Mouse (Mus musculus) cerebellum, postnatal 4 days (tissue): ENCODE data around the gene Clcc1.
"Not testable (repeated sequence)": the region's sequence is repeated elsewhere in the genome, so short reads cannot be mapped to it uniquely, and the experiment has no call there.

ENCODE experiments used
- DNase-seq, 2 experiments: peaks; one replicate each; pipeline ENCODE4 v3.0.0; 2022; ENCODE audit warnings: low spot score in 2 of 2, mixed read lengths in 1 of 2

Gene Clcc1

GRCm38 (mm10) chr3:108653710-108654379 lies at the start of gene Clcc1:
Gene Clcc1, plus strand, starts transcription at chr3:108653913.
- DNase-seq: peak; percentile 93 to 97

- DNase-seq: no peak
Observed at GRCm38 (mm10) chr3:108608906-108609305, 44.8 kb upstream of the Clcc1 start.

GRCm38 (mm10) chr3:108634761-108635160 lies 19.0 kb upstream of the Clcc1 start:
- no peak for DNase-seq

- DNase-seq: no peak
Observed at GRCm38 (mm10) chr3:108639412-108639811, 14.3 kb upstream of the Clcc1 start.

- no peak for DNase-seq
Observed at GRCm38 (mm10) chr3:108640998-108641397, 12.7 kb upstream of the Clcc1 start.

- no peak for DNase-seq
Observed at GRCm38 (mm10) chr3:108644856-108645255, 8.9 kb upstream of the Clcc1 start.

- DNase-seq: no peak
Observed at GRCm38 (mm10) chr3:108646036-108646435, 7.7 kb upstream of the Clcc1 start.

GRCm38 (mm10) chr3:108647681-108648080 lies 6.0 kb upstream of the Clcc1 start:
- not testable (repeated sequence) for DNase-seq

GRCm38 (mm10) chr3:108652866-108653642 lies 659 bp upstream of the Clcc1 start:
- DNase-seq: no peak

- DNase-seq: no peak
Observed at GRCm38 (mm10) chr3:108654566-108654965, 853 bp downstream of the Clcc1 start.

- DNase-seq: no peak
Observed at GRCm38 (mm10) chr3:108655486-108655885, 1.8 kb downstream of the Clcc1 start.

- DNase-seq: no peak
Observed at GRCm38 (mm10) chr3:108658612-108659011, 4.9 kb downstream of the Clcc1 start.

GRCm38 (mm10) chr3:108660941-108661340 lies 7.2 kb downstream of the Clcc1 start:
- DNase-seq: no peak

- peak in 1 of 2 experiments; percentile 23 for DNase-seq
Observed at GRCm38 (mm10) chr3:108676616-108677015, 22.9 kb downstream of the Clcc1 start.

- no peak for DNase-seq
Observed at GRCm38 (mm10) chr3:108681004-108681403, 27.3 kb downstream of the Clcc1 start.

GRCm38 (mm10) chr3:108683597-108683996 lies 29.9 kb downstream of the Clcc1 start:
- DNase-seq: not testable (repeated sequence)

GRCm38 (mm10) chr3:108685701-108686100 lies 32.0 kb downstream of the Clcc1 start:
- DNase-seq: no peak

GRCm38 (mm10) chr3:108689015-108689441 lies 35.3 kb downstream of the Clcc1 start:
- no peak for DNase-seq

- DNase-seq: no peak
Observed at GRCm38 (mm10) chr3:108689446-108689845, 35.7 kb downstream of the Clcc1 start.

GRCm38 (mm10) chr3:108689979-108690378 lies 36.3 kb downstream of the Clcc1 start:
- no peak for DNase-seq

GRCm38 (mm10) chr3:108694321-108694720 lies 40.6 kb downstream of the Clcc1 start:
- DNase-seq: no peak

- DNase-seq: no peak
Observed at GRCm38 (mm10) chr3:108698662-108699061, 44.9 kb downstream of the Clcc1 start.

GRCm38 (mm10) chr3:108699786-108700185 lies 46.1 kb downstream of the Clcc1 start:
- DNase-seq: no peak
